In genomic region chr10:91967570-91968310, GRCm38 (mm10) we compare ENCODE assay signal across 21 mouse cellular contexts.
DNase-seq lines count a peak whose midpoint lies in the region; ATAC-seq and TF ChIP-seq lines count a peak whose summit lies in the region.
"Had no signal": no experiment of that assay in that cellular context is flagged by ENCODE, and none has a peak within 500 bp of the region (broad histone marks: within the 10 kb centered on the region; RNA-seq: fewer than 3 reads in every experiment).

No protein-coding gene starts in this region.

- ATAC-seq in hindbrain, embryonic 13.5 days (ENCODE audit: low FRiP score) = no peak
- ATAC-seq in hindbrain, postnatal 0 days = no peak
- ATAC-seq in forebrain, embryonic 11.5 days (replicated peaks; ENCODE audit: low FRiP score) = peak; percentile 51; the same call in 1 of the 2 replicates
- ATAC-seq in hindbrain, embryonic 15.5 days (ENCODE audit: low FRiP score, low read depth) = no peak
- peak; percentile 54 for ATAC-seq in midbrain, embryonic 15.5 days (replicated peaks)
- ATAC-seq in cerebellum, adult (ENCODE audit: insufficient number of reproducible peaks, low FRiP score, low TSS enrichment) = no peak
- ATAC-seq: activated CD4-positive, CD25-positive, alpha-beta regulatory T cell, adult 4 months; intestine, embryonic 16.5 days; lung, postnatal 0 days had no signal

- H3K27ac ChIP-seq in hindbrain, embryonic 13.5 days = peak overlapping the region; percentile 72
- no peak overlapping the region for H3K27ac ChIP-seq in hindbrain, postnatal 0 days
- peak overlapping the region; percentile 31; the same call in 1 of the 2 replicates for H3K27ac ChIP-seq in forebrain, embryonic 11.5 days (ENCODE audit: low read depth, low read length)
- H3K27ac ChIP-seq in hindbrain, embryonic 15.5 days (replicated peaks) = peak overlapping the region; percentile 14; the same call in 1 of the 2 replicates
- H3K27ac ChIP-seq in midbrain, embryonic 15.5 days = peak overlapping the region; percentile 68
- H3K27ac ChIP-seq: heart, embryonic 15.5 days; kidney, embryonic 15.5 days; limb, embryonic 15.5 days had no signal

- H3K4me3 ChIP-seq in hindbrain, embryonic 13.5 days = no peak overlapping the region
- no peak overlapping the region for H3K4me3 ChIP-seq in hindbrain, postnatal 0 days (ENCODE audit: low read length)
- no peak overlapping the region for H3K4me3 ChIP-seq in forebrain, embryonic 11.5 days (ENCODE audit: low read depth, low read length)
- no peak overlapping the region for H3K4me3 ChIP-seq in hindbrain, embryonic 15.5 days
- H3K4me3 ChIP-seq in midbrain, embryonic 15.5 days = 0 out of 2 replicates have a peak overlapping the region, but pooled peaks have one; percentile 15
- H3K4me3 ChIP-seq: heart, embryonic 15.5 days; kidney, embryonic 15.5 days; limb, embryonic 15.5 days had no signal

- TF ChIP-seq CTCF in hindbrain, postnatal 0 days (IDR thresholded peaks at IDR 0.05; ENCODE audit: low read depth) = no peak

- DNase-seq in hindbrain, postnatal 0 days (ENCODE audit: low spot score) = no peak
- DNase-seq in forebrain, embryonic 11.5 days (ENCODE audit: low spot score) = no peak
- DNase-seq in left cerebral cortex, adult 11 months (ENCODE audit: low spot score) = no peak
- no peak for DNase-seq in c-Kit-positive CD71-positive TER-119-positive erythroid progenitor cells, embryonic 14.5 days (ENCODE audit: low spot score)
- DNase-seq: adrenal gland, postnatal 10 days; cerebellum, adult 18-20 months; heart, adult 18-20 months; heart, postnatal 4 days; layer of hippocampus, postnatal 36 days; right cerebral cortex, adult 18-20 months had no signal

- 0 out of 2 replicates have a peak overlapping the region, but pooled peaks have one; percentile 23 for H3K4me2 ChIP-seq in hindbrain, embryonic 13.5 days
- H3K4me2 ChIP-seq in hindbrain, postnatal 0 days (ENCODE audit: low read depth, low read length) = no peak overlapping the region
- peak overlapping the region; percentile 24; the same call in 1 of the 2 replicates for H3K4me2 ChIP-seq in forebrain, embryonic 11.5 days (ENCODE audit: low read depth, low read length, severe bottlenecking)
- peak overlapping the region; percentile 31; the same call in 1 of the 2 replicates for H3K4me2 ChIP-seq in hindbrain, embryonic 15.5 days
- peak overlapping the region; percentile 29 for H3K4me2 ChIP-seq in midbrain, embryonic 15.5 days
- H3K4me2 ChIP-seq: heart, embryonic 15.5 days; kidney, embryonic 15.5 days; limb, embryonic 15.5 days had no signal

- peaks cover 5% of the 10 kb centered on the region for H3K4me1 ChIP-seq in hindbrain, embryonic 13.5 days (replicated peaks)
- no peaks in the 10 kb centered on the region for H3K4me1 ChIP-seq in hindbrain, postnatal 0 days (ENCODE audit: insufficient read depth, low read length)
- H3K4me1 ChIP-seq in forebrain, embryonic 11.5 days (replicated peaks; ENCODE audit: control insufficient read depth, insufficient read depth, low read length) = peaks cover 4% of the 10 kb centered on the region; the same call in 1 of the 2 replicates
- peaks cover 6% of the 10 kb centered on the region; the same call in 1 of the 2 replicates for H3K4me1 ChIP-seq in hindbrain, embryonic 15.5 days (replicated peaks)
- peaks cover 10% of the 10 kb centered on the region for H3K4me1 ChIP-seq in midbrain, embryonic 15.5 days
- H3K4me1 ChIP-seq: heart, embryonic 15.5 days; kidney, embryonic 15.5 days; limb, embryonic 15.5 days had no signal

- 55% methylated on average over 18 of the region's 18 CpGs for WGBS in hindbrain, embryonic 13.5 days
- WGBS in hindbrain, postnatal 0 days = 68% methylated on average over 18 of the region's 18 CpGs
- 48% methylated on average over 18 of the region's 18 CpGs for WGBS in forebrain, embryonic 11.5 days
- 59% methylated on average over 18 of the region's 18 CpGs for WGBS in hindbrain, embryonic 15.5 days
- 34% methylated on average over 18 of the region's 18 CpGs for WGBS in midbrain, embryonic 15.5 days

- H3K27me3 ChIP-seq in hindbrain, embryonic 13.5 days = no peaks in the 10 kb centered on the region
- no peaks in the 10 kb centered on the region for H3K27me3 ChIP-seq in hindbrain, postnatal 0 days (ENCODE audit: insufficient read depth, low read length)
- H3K27me3 ChIP-seq in forebrain, embryonic 11.5 days (ENCODE audit: control insufficient read depth, insufficient read depth, low read length) = no peaks in the 10 kb centered on the region
- no peaks in the 10 kb centered on the region for H3K27me3 ChIP-seq in hindbrain, embryonic 15.5 days
- H3K27me3 ChIP-seq in midbrain, embryonic 15.5 days (replicated peaks) = no peaks in the 10 kb centered on the region
- H3K27me3 ChIP-seq: heart, embryonic 15.5 days; kidney, embryonic 15.5 days; limb, embryonic 15.5 days had no signal

- no peaks in the 10 kb centered on the region for H3K9me3 ChIP-seq in hindbrain, embryonic 13.5 days
- H3K9me3 ChIP-seq in hindbrain, postnatal 0 days (ENCODE audit: low read length) = no peaks in the 10 kb centered on the region
- no peaks in the 10 kb centered on the region for H3K9me3 ChIP-seq in forebrain, embryonic 11.5 days (ENCODE audit: control insufficient read depth, low read length)
- H3K9me3 ChIP-seq in hindbrain, embryonic 15.5 days = no peaks in the 10 kb centered on the region
- H3K9me3 ChIP-seq in midbrain, embryonic 15.5 days = no peaks in the 10 kb centered on the region
- H3K9me3 ChIP-seq: heart, embryonic 15.5 days; kidney, embryonic 15.5 days; limb, embryonic 15.5 days had no signal

- no peak overlapping the region for H3K9ac ChIP-seq in hindbrain, embryonic 13.5 days
- no peak overlapping the region for H3K9ac ChIP-seq in hindbrain, postnatal 0 days (replicated peaks; ENCODE audit: low read length)
- peak overlapping the region; percentile 20; the same call in 1 of the 2 replicates for H3K9ac ChIP-seq in forebrain, embryonic 11.5 days (ENCODE audit: low read length)
- 0 out of 2 replicates have a peak overlapping the region, but pooled peaks have one; percentile 16 for H3K9ac ChIP-seq in hindbrain, embryonic 15.5 days
- no peak overlapping the region for H3K9ac ChIP-seq in midbrain, embryonic 15.5 days
- H3K9ac ChIP-seq: heart, embryonic 15.5 days; kidney, embryonic 15.5 days; limb, embryonic 15.5 days had no signal

- H3K36me3 ChIP-seq in hindbrain, embryonic 13.5 days = no peaks in the 10 kb centered on the region
- no peaks in the 10 kb centered on the region for H3K36me3 ChIP-seq in hindbrain, postnatal 0 days (ENCODE audit: insufficient read depth, low read length)
- no peaks in the 10 kb centered on the region for H3K36me3 ChIP-seq in forebrain, embryonic 11.5 days (ENCODE audit: control insufficient read depth, insufficient read depth, low read length)
- H3K36me3 ChIP-seq in hindbrain, embryonic 15.5 days = no peaks in the 10 kb centered on the region
- no peaks in the 10 kb centered on the region for H3K36me3 ChIP-seq in midbrain, embryonic 15.5 days (replicated peaks)
- H3K36me3 ChIP-seq: G1E; heart, embryonic 15.5 days; kidney, embryonic 15.5 days; limb, embryonic 15.5 days had no signal

Comparison
In these comparisons a context has a peak if more than half of its experiments do, and no peak if none do; other contexts are left out.
1. H3K9ac ChIP-seq: peak in forebrain, embryonic 11.5 days (single experiment) and hindbrain, embryonic 15.5 days (single experiment); none in hindbrain, embryonic 13.5 days (single experiment), hindbrain, postnatal 0 days (single experiment) and midbrain, embryonic 15.5 days (single experiment).
2. ATAC-seq: peak in forebrain, embryonic 11.5 days (single experiment) and midbrain, embryonic 15.5 days (single experiment); none in hindbrain, embryonic 13.5 days (single experiment), hindbrain, postnatal 0 days (single experiment), hindbrain, embryonic 15.5 days (single experiment) and cerebellum, adult (single experiment).